Mouse (Mus musculus) spleen, embryonic (tissue): ENCODE results near the gene Entpd2.

Source experiments
- CTCF ChIA-PET: fragments of 350-600 bp; sonication (Branson Sonifier 250); formaldehyde crosslinking; loops from one replicate; lab custom pipeline; 2022; lab: Charles Lee

Gene Entpd2

GRCm38 (mm10) chr2:25391266-25391665 lies 4.4 kb upstream of the Entpd2 start:
- CTCF ChIA-PET: no interaction called here

DNA sequence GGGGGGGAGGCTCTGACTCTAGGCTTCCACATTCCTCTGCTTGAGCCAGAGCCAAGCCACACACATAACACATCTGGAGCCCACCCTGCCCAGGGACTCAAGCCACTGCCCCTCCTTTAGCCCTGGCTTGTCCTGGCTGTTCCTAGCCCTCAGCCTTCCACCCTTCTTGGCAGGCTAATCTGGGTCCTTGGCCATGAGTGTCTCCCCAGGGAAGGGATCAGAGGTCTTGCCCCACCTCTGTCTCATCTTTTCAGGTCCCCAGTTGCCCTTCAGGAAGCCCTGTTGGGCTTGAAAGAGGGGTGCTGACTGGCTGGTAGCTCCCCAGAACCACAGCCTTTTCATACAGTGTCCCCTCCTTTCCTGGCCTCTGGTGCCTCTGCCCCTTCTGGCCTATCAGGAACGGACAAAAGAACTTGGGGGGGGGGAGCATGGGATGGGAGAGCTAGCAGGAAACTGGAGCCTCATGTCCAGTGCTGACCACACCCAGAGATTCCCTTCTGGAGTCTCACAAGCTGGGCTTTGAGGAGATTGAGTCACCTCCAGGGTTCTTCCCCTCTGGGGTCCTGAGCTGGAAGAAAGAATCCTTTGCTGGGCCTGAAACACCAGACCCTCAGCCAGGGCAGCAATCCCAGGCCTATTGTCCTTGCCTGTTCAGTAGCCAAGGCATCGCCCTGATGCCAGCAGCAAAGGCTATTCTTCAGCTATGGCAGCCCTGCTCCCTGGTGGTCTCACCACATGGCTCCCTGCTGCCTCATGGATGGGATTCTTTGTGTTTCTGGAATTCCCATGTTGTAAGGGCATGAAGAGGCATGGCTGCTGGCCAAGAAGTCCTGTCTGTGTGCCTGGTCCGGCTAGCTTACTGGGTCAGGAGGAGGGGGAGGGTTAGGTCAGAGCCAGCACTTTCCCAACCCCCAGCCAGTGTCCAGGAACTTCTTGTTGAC lies 1.1 kb upstream of the Entpd2 start:
- CTCF ChIA-PET: no interaction called here

GRCm38 (mm10) chr2:25396597-25396983 lies 916 bp downstream of the Entpd2 start:
- CTCF ChIA-PET: interaction anchor here (0.5 kb wide), 2 partner anchors 29 to 277 kb away, joined by 3 to 10 read pairs; no protein-coding TSS in a partner anchor

DNA sequence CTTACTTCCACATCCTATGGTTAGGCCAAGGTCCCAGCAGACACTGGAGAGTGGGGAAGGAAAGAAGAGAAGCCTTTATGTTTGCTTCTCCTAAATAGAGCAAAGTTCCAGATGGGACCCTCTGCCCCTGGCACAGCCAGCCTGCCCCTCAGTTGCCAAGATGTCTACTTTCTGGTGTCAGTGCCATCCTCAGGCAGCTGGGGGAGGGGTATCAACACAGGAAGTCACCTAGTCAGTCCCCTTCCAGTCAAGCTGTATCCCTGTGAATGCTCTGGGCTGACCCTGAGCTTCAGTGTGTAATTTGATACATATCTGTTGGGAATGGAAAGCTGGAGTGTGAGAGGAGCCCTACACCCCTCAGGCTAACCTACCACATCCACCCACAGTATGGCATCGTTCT lies 1.3 kb downstream of the Entpd2 start:
- CTCF ChIA-PET: interaction anchor here (0.5 kb wide), 2 partner anchors 29 to 277 kb away, joined by 3 to 10 read pairs; no protein-coding TSS in a partner anchor

DNA sequence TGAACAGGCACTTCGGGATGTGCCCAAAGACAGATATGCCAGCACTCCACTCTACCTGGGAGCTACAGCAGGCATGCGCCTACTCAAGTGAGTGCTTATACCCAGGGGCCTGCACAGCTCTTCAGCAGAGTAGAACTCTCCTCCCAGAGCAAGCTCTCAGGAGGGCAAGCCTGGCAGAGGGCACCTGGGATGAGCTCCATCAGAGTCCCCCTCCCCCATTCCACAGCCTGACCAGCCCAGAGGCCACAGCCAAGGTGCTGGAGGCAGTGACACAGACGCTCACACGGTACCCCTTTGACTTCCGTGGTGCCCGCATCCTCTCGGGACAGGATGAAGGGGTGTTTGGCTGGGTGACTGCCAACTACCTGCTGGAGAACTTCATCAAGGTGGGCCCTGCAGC lies 2.4 kb downstream of the Entpd2 start:
- CTCF ChIA-PET: no interaction called here

GRCm38 (mm10) chr2:25399051-25399450 lies 3.4 kb downstream of the Entpd2 start, which contains the start of gene Npdc1:
TSS of gene Npdc1 (plus strand) at chr2:25399351.
- CTCF ChIA-PET: interaction anchor here (0.6 kb wide), 1 partner anchor 13 kb away, joined by 11 read pairs; no protein-coding TSS in a partner anchor

DNA sequence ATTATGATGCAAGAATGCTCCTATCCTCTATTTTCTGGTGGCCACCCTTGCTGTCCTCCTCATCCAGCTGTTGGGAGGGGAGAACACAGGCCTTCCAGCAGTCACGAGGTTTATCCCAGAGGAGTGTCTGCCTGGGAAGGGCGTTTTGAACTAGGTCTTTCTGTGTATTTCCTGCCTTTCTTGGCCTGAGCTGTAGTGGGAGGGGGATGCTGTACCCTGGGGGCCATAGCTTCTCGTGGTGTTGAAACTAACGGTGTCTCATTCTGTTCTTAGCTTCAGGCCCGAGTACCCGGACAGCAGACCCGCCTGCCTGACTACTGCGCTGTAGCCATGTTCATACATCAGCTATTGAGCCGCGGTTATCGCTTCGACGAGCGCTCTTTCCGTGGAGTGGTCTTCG lies 4.6 kb downstream of the Entpd2 start:
- CTCF ChIA-PET: interaction anchor here (0.5 to 0.9 kb wide), 2 partner anchors 19 to 23 kb away, joined by 3 to 4 read pairs; no protein-coding TSS in a partner anchor

DNA sequence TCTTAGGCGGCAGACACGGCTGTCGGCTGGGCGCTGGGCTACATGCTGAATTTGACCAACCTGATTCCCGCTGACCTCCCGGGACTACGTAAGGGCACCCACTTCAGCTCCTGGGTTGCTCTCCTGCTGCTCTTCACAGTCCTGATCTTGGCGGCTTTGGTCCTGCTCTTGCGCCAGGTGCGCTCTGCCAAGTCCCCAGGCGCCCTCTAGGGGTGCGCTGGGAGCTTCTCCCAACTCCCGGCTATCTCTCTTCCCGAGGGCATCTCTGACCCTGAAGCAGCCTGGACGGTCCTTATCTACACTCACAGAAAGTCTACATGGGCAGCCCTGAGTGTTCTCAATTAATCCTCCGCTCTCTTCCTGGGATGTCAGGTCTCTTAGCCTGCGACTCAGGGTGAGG lies 5.1 kb downstream of the Entpd2 start:
- CTCF ChIA-PET: interaction anchor here (0.5 to 0.9 kb wide), 3 partner anchors 19 to 23 kb away, joined by 3 to 4 read pairs (median 3); partner anchors contain the start of gene Fut7

- CTCF ChIA-PET: no interaction called here
Measured at GRCm38 (mm10) chr2:25402377-25402971, 6.8 kb downstream of the Entpd2 start.

- CTCF ChIA-PET: no interaction called here
Measured at GRCm38 (mm10) chr2:25402972-25403601, 7.4 kb downstream of the Entpd2 start.

DNA sequence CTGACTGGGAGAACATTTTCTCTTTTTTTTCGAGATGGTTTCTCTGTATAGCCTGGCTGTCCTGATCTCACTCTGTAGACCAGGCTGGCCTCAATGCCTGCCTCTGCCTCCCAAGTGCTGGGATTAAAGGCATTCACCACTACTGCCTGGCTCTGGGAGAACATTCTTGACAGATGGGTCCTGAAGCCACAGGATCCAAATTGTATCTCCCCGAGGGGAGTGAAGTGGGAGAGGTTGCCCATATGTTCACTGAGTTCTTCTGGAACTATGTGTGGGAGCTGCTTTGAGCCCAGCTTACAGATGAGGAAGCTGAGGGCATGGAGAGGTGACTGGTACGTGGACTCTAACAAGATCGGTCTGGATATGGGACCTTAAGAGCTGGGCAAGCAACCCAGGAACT lies 8.3 kb downstream of the Entpd2 start:
- CTCF ChIA-PET: no interaction called here

DNA sequence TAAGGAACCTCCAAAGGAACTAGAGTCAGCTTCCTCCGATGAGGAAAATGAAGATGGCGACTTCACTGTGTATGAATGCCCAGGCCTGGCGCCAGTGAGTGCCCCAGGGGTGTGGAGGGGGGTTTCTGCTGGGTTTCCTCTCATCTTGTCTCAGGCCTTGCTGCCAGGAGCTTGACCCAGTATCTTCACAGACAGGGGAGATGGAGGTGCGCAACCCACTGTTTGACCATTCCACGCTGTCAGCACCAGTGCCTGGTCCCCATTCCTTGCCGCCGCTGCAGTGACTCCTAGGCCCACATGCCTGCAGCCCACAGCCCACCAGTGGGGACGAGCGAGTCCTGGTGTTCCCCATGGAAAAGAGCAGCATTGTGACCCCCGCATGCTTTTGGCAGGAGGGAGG lies 13.2 kb downstream of the Entpd2 start:
- CTCF ChIA-PET: no interaction called here

- CTCF ChIA-PET: interaction anchor here (0.6 kb wide), 1 partner anchor 1473 kb away, joined by 6 read pairs; no protein-coding TSS in a partner anchor
Measured at GRCm38 (mm10) chr2:25413436-25413835, 17.8 kb downstream of the Entpd2 start.

GRCm38 (mm10) chr2:25417426-25417825 lies 21.8 kb downstream of the Entpd2 start:
- CTCF ChIA-PET: interaction anchor here (0.6 kb wide), 1 partner anchor 37 kb away, joined by 3 read pairs; no protein-coding TSS in a partner anchor

DNA sequence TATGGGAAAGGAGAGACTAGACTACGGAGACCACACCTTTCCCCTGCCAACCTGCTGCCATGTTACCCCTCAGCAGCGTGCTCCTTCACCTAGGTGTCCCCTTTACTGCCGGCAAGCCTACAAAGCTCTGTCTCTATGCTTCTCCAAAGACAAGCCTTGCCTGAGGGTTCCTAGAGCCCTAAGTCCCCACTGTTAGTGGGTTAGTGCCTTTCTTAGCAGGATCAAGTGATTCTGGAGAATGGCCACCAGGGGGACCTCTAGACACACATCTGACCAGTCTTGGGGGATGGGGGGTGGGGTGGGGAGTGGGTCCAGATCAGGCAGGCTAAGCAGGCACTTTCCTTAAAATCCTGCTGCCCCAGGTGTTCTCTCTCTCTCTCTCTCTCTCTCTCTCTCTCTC lies 26.2 kb downstream of the Entpd2 start:
- CTCF ChIA-PET: interaction anchor here (0.6 to 2.0 kb wide), 5 partner anchors 61 to 1137 kb away, joined by 3 to 6 read pairs (median 4); no protein-coding TSS in a partner anchor

- CTCF ChIA-PET: interaction anchor here (0.5 to 2.0 kb wide), 6 partner anchors 22 to 650 kb away, joined by 3 to 6 read pairs (median 4); partner anchors contain the start of gene Uap1l1
Measured at GRCm38 (mm10) chr2:25422587-25423410, 27.1 kb downstream of the Entpd2 start, which contains the start of gene Fut7. TSS of gene Fut7 (plus strand) at chr2:25423267.

GRCm38 (mm10) chr2:25423626-25424025 lies 28.0 kb downstream of the Entpd2 start:
- CTCF ChIA-PET: interaction anchor here (0.6 to 2.0 kb wide), 3 partner anchors 46 to 59 kb away, joined by 3 to 6 read pairs (median 3); partner anchors contain the start of genes Ptgds and Uap1l1

DNA sequence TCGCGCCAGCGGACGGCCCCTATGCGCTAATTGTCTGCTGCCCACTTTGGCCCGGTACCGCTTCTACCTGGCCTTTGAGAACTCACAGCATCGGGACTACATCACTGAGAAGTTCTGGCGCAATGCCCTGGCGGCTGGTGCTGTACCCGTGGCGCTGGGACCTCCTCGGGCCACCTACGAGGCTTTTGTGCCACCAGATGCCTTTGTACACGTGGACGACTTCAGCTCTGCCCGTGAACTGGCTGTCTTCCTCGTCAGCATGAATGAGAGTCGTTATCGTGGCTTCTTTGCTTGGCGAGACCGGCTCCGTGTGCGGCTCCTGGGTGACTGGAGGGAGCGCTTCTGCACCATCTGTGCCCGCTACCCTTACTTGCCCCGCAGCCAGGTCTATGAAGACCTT lies 29.8 kb downstream of the Entpd2 start:
- CTCF ChIA-PET: interaction anchor here (1.3 kb wide), 1 partner anchor 41 kb away, joined by 3 read pairs; no protein-coding TSS in a partner anchor

DNA sequence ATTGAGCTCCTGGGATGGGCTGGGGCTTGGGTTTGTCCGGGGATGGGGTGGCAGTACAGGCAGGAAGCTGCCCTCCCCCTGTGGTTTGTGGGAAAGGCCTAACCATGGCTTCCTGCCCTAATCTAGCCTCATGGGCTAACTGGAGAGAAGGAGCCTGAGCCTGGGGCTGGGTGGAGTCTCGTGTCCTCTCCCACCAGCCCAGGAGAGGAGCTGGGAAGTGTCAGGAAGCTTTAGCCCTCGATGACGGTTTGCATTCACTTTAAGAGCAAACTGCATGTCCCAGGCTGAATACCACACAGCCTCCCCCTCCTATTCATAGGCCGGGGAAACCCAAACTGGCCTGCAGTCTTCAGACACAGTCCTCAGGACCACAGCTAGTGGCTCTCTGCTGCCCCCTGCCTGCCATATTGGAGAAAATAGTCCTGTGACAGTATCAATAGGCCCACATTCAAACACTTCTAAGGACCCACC lies 31.1 kb downstream of the Entpd2 start:
- CTCF ChIA-PET: interaction anchor here (0.7 kb wide), 1 partner anchor 21 kb away, joined by 4 read pairs; no protein-coding TSS in a partner anchor

GRCm38 (mm10) chr2:25427256-25427655 lies 31.6 kb downstream of the Entpd2 start:
- CTCF ChIA-PET: interaction anchor here (0.7 kb wide), 1 partner anchor 22 kb away, joined by 4 read pairs; no protein-coding TSS in a partner anchor
